30 mouse cellular contexts compared by ENCODE assay signal in the genomic region with DNA sequence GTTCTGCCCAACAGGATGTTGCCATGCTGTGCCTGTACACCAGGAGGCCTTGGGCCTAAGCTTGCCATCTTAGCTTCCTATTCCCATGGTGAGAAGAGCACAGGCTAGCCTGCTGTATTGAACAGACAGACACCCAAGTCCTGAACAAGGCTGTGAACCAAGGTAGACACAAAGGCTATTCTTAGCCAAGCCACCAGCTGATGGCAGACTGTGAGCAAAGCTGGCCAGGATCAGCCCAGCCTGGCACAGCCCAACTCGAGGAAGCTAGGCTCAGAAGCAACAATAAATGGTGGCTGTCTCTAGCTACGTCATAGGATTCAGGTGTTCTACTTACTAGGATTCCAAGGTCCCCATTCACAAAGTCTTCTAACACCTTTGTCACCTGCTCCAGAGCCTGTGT. TPM values are rescaled to one million over a fixed set of nuclear protein-coding genes. Genes with fewer than 3 reads are reported as not detected.
"Had no signal": no experiment of that assay in that cellular context is flagged by ENCODE, and none has a peak within 500 bp of the region (broad histone marks: within the 10 kb centered on the region; RNA-seq: fewer than 3 reads in every experiment).

No protein-coding gene starts in this region.

- H3K9me3 ChIP-seq: embryonic facial prominence, embryonic 10.5 days; embryonic facial prominence, embryonic 12.5 days; embryonic facial prominence, embryonic 13.5 days; embryonic facial prominence, embryonic 15.5 days; forebrain, embryonic 10.5 days; forebrain, embryonic 12.5 days; forebrain, embryonic 13.5 days; forebrain, embryonic 15.5 days; heart, embryonic 10.5 days had no signal

- H3K4me2 ChIP-seq: embryonic facial prominence, embryonic 12.5 days; embryonic facial prominence, embryonic 13.5 days; embryonic facial prominence, embryonic 15.5 days; forebrain, embryonic 12.5 days; forebrain, embryonic 13.5 days; forebrain, embryonic 15.5 days; heart, embryonic 11.5 days had no signal

- DNase-seq: cerebellum, adult 18-20 months; cerebellum, adult 8-10 months; cerebellum, adult 9-10 months; cerebellum, adult 9-11 months; cerebellum, postnatal 14 days; cerebellum, postnatal 36 days; embryo, embryonic 11 days; forebrain, postnatal 0 days; gastrocnemius, adult 2 months; gastrocnemius, postnatal 10 days; gastrocnemius, postnatal 14 days; gastrocnemius, postnatal 25 days; gastrocnemius, postnatal 36 days; heart, adult 18-20 months; heart, adult 2 months had no signal

- ATAC-seq: forebrain, embryonic 13.5 days; forebrain, embryonic 14.5 days; forebrain, embryonic 15.5 days; forebrain, embryonic 16.5 days; forebrain, postnatal 0 days had no signal

- H3K27me3 ChIP-seq: embryonic facial prominence, embryonic 12.5 days; embryonic facial prominence, embryonic 13.5 days; embryonic facial prominence, embryonic 15.5 days; forebrain, embryonic 12.5 days; forebrain, embryonic 13.5 days; forebrain, embryonic 15.5 days had no signal

- H3K4me1 ChIP-seq: embryonic facial prominence, embryonic 10.5 days; embryonic facial prominence, embryonic 12.5 days; embryonic facial prominence, embryonic 13.5 days; embryonic facial prominence, embryonic 15.5 days; forebrain, embryonic 10.5 days; forebrain, embryonic 12.5 days; forebrain, embryonic 13.5 days; forebrain, embryonic 15.5 days; heart, embryonic 10.5 days had no signal

- H3K9ac ChIP-seq: embryonic facial prominence, embryonic 12.5 days; embryonic facial prominence, embryonic 13.5 days; embryonic facial prominence, embryonic 15.5 days; forebrain, embryonic 12.5 days; forebrain, embryonic 13.5 days; forebrain, embryonic 15.5 days; forebrain, postnatal 0 days had no signal

- H3K4me3 ChIP-seq: embryonic facial prominence, embryonic 10.5 days; embryonic facial prominence, embryonic 12.5 days; embryonic facial prominence, embryonic 13.5 days; embryonic facial prominence, embryonic 15.5 days; erythroblast, embryonic 14.5 days; forebrain, embryonic 10.5 days; forebrain, embryonic 12.5 days; forebrain, embryonic 13.5 days; forebrain, embryonic 15.5 days; gastrocnemius, adult 2 months; heart, adult 2 months; heart, embryonic 10.5 days had no signal

- H3K27ac ChIP-seq: embryonic facial prominence, embryonic 10.5 days; embryonic facial prominence, embryonic 12.5 days; embryonic facial prominence, embryonic 13.5 days; embryonic facial prominence, embryonic 15.5 days; forebrain, embryonic 10.5 days; forebrain, embryonic 12.5 days; forebrain, embryonic 13.5 days; forebrain, embryonic 15.5 days; gastrocnemius, adult 2 months; heart, adult 2 months; heart, embryonic 10.5 days had no signal

RNA-seq across cellular contexts. Expression of gene Mia, which starts 31.7 kb away (rescaled TPM):
- total RNA-seq: gastrocnemius, adult 18-20 months; gastrocnemius, adult 2 months; gastrocnemius, postnatal 10 days; gastrocnemius, postnatal 25 days; gastrocnemius, postnatal 4 days had no signal
- polyA plus RNA-seq: erythroblast, embryonic 14.5 days had no signal
